Mouse (Mus musculus) CD8-positive naive resting alpha-beta T cell, adult 2 months (primary cell): Measurements from ENCODE around the gene Ahsa1.
"Not testable (repeated sequence)": the region's sequence is repeated elsewhere in the genome, so short reads cannot be mapped to it uniquely, and the experiment has no call there.

Experiments
- DNase-seq, 2 experiments: peaks; one replicate each; pipeline ENCODE4 v3.0.0; 2022; ENCODE audit warnings: low read depth in 2 of 2, low spot score in 2 of 2

Gene Ahsa1

DNA sequence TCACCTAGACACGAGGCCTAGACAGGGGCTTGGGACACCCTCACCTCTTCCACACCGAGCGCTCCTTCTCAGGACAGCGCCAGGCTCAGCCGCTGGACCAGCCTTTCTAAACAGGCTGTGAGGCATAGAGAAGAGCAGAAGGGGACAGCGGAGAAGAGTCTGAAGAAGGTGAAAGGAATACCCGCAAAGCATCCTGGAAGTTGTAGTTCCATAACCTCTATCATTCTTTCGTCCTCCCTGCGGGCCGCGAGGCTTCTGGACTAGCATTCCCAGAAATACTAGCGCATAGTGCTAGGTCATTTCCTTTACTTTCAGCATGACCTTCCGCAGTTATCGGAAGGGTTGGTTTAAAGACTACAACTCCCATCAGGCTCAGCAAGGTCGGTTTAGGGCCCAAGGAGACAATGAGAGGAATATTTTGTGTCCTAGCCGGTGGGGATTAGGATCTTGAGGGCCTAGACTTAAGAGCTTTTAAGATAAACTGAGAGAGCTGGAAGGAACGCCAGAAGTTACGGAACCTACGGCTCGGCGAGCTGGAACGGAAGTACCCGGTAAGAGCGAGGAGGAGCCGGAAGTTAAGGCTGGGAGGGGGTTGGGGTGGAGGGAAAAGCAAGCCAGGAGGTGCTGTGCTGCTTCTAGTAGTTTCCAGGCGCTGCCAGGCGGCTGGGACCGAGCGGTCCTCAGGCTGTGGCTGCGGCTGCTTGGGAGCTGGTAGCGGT lies at the start of gene Ahsa1, which contains the start of gene Vipas39:
TSS of gene Ahsa1 (plus strand) at position 372 of the 719 bp plus-strand sequence.
TSS of gene Vipas39 (minus strand) at position 149 of the 719 bp plus-strand sequence.
- peak; percentile 82 to 86 for DNase-seq

- DNase-seq: no peak
Measured at GRCm38 (mm10) chr12:87217596-87217995, 48.7 kb upstream of the Ahsa1 start.

GRCm38 (mm10) chr12:87219362-87219761 lies 46.9 kb upstream of the Ahsa1 start:
- no peak for DNase-seq

DNA sequence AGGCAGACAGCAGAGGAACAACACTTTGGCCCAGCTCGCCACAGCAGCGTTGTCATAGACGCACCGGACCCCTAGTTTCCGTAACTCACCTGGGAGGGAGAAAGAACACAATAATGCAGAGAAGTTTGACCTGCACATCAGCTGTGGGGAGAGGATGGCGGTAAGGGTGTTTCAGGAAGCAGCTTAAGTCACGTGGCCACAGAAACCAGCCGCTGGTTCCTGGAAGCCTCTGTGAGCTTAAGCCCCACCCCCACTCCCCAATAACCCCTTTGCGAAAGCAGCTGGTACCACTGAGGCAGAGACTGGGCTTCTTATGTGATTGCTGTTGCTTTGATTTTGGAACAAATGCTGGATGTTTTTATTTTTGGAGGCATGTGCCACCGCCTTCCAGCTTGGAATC lies 41.3 kb upstream of the Ahsa1 start:
- no peak for DNase-seq

GRCm38 (mm10) chr12:87226801-87227200 lies 39.5 kb upstream of the Ahsa1 start:
- DNase-seq: no peak

DNA sequence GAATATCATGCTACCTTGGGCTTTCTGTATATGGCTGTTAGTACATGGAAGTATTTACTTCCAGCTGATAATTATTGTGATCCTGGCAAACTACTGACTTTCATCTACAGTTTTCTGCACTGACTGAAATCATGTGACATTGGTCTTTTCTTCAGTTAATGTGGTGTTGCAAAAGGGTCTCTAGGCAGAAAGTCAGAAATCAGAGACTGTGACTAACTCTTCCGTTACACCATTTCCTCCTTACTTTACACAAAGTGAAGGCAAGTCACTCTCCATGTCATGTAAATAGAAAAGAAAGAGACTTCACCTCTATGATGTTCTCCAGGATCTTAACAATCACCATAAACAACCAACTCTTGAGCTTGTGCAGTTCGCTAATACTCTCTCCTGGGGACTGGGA lies 36.6 kb upstream of the Ahsa1 start:
- DNase-seq: no peak

DNA sequence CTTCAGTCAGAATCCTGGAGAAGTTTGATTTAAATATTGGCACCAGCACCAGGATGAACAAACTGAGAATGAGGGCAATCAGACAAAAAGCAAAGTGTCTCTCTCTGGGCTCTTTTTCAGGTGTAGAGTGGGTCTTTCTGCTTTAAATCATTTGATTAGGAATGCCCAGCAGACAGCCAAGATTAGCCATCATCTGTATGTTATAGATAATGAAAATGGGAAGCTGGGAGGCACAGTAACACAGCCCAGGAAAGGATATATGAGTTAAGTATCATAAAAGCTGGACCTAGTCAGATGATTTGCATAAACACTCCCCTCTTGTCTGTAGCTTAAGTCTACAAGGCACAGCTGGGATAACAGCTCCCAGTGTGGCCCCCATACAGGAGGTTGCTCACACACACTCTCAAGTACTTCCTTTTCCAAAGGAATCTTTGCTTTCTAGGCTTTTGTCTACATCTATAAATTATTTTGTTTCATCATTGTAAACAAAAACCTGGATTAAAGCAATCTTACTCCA lies 35.8 kb upstream of the Ahsa1 start:
- DNase-seq: no peak

GRCm38 (mm10) chr12:87236882-87237483 lies 29.3 kb upstream of the Ahsa1 start:
- DNase-seq: no peak

- no peak for DNase-seq
Measured at GRCm38 (mm10) chr12:87238632-87239031, 27.6 kb upstream of the Ahsa1 start, which contains the start of gene Noxred1. Gene Noxred1 (minus strand): TSS chr12:87238732.

GRCm38 (mm10) chr12:87250161-87250560 lies 16.1 kb upstream of the Ahsa1 start:
- no peak for DNase-seq

DNA sequence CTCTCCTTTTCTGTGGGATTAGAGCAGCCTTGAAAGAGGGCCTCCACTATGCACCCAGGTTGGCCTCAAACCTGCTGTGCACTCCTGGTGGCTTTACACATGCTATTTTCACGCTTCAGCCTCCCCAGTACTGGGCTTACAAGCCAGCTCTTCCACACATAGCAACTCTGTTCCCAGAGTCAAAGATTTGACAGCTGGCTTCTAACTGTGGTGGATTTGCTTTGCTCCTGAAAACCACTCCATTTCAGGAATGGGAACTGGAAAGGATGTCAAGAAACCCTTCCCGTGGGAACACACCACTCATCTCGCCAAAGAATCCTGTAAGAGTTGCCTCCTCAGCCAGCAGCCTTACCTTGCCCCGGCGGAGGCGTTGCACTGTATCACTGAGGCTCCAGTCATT lies 12.4 kb upstream of the Ahsa1 start:
- DNase-seq: no peak

- no peak for DNase-seq
Measured at GRCm38 (mm10) chr12:87256629-87257028, 9.7 kb upstream of the Ahsa1 start.

DNA sequence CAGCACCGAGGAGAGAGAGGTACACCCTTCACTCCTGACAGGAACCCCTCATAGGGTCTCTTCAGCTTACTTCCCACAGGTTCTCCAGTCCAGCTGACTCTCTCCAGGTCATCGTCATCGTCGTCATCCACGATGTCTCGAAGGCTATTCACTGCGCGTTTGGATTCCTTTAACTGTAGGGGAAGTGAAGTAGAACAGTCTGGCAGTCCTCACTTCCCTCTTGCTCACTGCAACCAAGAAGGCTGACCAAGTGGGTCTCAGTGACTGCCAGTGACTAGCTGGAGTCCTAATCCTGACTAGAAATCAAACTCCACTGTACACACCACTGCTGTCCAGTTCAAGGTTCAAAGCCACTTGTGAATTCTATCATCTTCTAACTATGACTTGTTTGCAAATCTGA lies 5.7 kb upstream of the Ahsa1 start:
- DNase-seq: no peak

- no peak for DNase-seq
Measured at GRCm38 (mm10) chr12:87265444-87265843, 835 bp upstream of the Ahsa1 start.

DNA sequence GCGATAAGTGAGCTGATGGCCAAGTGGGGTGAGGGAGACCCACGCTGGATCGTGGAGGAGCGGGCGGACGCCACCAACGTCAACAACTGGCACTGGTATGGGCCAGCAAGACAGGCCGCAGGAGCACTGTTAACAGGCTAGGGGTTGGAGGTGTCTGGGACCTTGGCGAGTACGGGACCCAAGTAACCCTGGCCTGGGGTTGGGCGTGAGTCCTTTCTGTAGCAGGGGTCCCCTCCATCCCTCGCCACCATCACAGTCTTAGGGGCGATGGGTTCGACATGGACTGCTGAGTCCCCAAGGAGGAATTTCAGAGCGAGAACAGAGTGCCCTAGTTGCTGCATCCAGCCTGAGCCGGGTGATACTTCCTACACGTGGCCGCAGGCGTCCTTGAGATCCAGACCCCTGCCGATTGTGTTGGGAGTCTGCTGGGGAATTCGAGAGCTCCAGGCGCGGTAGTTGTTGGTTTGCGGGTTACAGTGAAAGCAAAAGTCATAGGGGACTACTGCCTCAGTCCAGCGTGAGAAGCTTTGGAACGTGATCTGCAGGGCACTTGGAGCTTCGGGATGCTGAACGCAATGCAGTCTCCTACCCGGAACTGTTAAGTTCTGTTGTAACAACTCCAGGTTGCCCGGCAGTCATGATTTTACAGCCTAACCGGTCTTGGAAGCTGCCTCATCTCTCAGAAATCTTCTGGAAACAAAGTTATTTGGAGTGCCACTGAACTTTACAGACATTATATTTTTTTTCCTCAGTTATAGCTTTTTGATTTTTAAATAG lies 736 bp downstream of the Ahsa1 start:
- no peak for DNase-seq

- no peak for DNase-seq
Measured at GRCm38 (mm10) chr12:87267682-87268081, 1.4 kb downstream of the Ahsa1 start.

DNA sequence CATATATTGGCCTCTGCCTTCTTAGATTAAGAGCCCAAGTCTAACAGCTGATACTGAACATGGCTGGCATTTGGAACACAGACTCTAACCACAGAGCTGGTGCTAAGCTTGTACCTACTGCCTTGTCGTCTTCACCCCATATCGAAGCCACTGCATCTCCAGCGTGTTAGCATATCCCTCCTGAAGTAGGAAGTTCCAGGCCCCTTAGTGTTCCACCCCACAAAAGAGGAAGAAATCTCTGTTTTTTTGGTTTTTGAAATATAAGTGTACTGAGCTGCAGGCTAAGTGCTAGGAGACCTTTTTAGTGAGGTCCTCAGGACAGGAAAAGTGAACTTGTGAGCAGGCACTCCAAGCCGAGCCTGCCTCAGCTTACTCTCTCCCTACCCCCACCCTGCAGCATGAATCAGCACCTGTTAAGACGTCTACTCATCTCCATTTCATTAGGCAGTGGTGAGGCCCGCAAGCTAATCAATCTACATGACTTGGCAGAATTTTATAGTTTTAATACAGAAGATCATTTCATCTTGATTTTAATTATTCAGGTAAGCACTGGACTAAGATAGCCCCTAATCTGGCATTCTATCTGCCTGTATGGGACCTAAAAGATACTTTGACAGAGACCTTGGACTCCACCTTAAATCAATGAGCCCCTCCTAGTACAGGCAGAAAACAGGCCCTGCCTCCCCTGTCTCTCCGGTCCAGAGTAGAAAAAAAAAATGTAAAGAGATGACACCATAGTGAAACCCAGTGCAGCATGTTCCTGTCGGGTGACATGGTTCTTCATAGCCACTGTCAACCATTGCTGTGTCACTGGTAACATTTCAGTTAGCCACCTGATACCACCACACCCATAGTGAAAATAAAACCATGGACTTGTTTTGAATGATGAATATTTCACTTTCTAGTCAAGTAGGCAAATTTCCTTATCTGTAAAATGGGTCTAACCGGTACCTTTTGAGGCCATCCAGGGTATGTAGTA lies 8.9 kb downstream of the Ahsa1 start:
- no peak for DNase-seq

DNA sequence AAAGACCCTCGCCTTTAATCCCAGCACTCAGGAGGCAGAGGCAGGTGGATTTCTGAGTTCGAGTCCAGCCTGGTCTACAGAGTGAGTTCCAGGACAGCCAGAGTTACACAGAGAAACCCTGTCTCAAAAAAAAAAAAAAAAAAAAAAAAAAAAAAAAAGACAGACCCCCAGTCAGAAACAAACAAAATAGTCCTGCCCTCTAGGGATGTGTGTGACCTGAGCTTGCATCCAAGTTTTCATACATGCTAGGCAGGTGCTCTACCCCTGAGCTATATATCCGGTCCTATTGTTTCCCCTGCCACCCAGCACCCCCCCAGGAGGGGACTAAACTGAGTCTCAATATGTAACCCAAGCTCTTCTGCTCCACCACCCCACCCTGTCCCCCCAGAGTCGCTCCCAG lies 11.0 kb downstream of the Ahsa1 start:
- not testable (repeated sequence) for DNase-seq

DNA sequence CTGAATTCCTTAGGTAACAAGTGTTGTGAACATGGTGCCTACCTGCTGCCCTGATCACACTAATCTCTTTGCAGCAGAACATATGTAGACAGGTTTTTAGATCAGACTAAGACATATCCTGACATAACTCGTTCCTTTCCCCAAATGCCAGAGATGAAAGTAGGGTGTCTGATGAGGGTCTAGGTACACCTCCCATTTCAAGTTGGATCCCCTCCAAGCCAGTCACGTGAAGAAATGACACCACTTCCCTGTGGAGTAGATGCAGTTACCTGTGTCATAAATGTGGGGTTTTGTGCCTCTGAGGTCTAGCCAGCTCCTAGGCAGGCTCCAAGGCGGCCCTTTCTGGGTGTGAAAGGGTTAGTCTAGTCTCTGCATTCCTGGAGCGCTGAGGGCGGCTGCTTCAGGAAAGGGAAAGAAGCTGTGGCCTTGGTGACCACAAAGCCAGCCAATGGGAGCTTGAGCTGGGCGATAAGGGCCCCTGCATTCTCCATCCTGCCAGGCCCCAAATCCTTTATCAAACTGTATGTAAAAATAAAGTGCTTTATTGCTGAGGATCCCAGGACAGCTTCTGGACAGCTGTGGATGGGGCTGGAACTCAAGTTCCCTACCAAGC lies 11.9 kb downstream of the Ahsa1 start:
- DNase-seq: no peak

GRCm38 (mm10) chr12:87279350-87279749 lies 13.1 kb downstream of the Ahsa1 start:
- DNase-seq: no peak
